Mouse (Mus musculus) myocyte (in vitro differentiated cells): ENCODE measurements around the gene Lpin3. TPM values are rescaled to one million over a fixed set of nuclear protein-coding genes. Genes with fewer than 3 reads are reported as not detected.

Experiments
- H3K27me3 ChIP-seq: one replicate; pipeline ENCODE4 v1.6.1; 2011; ENCODE audit not compliant: control insufficient read depth, insufficient read depth, insufficient read length
- H3K36me3 ChIP-seq: one replicate; pipeline ENCODE4 v1.6.1; 2011; ENCODE audit not compliant: control insufficient read depth, insufficient read depth
- H3K4me2 ChIP-seq: one replicate; pipeline ENCODE4 v1.6.1; 2011; ENCODE audit warnings: low read depth, control low read depth
- H3K4me3 ChIP-seq: one replicate; pipeline ENCODE4 v1.5.1; 2011; ENCODE audit warnings: mild to moderate bottlenecking, control low read depth, moderate library complexity
- H3K79me2 ChIP-seq: one replicate; pipeline ENCODE4 v1.6.1; 2011; ENCODE audit not compliant: control insufficient read depth, insufficient read depth
- H3ac ChIP-seq: one replicate; pipeline ENCODE4 v1.6.1; 2011; ENCODE audit not compliant: control insufficient read depth, insufficient read length
- CEBPB ChIP-seq: IDR thresholded peaks from 2 replicates; pipeline ENCODE4 v1.6.1; 2011; ENCODE audit warnings: mild to moderate bottlenecking, moderate library complexity; ENCODE audit not compliant: poor library complexity, insufficient read depth, severe bottlenecking
- E2F4 ChIP-seq: IDR thresholded peaks from one replicate; pipeline ENCODE4 v1.6.1; 2011; ENCODE audit warnings: mild to moderate bottlenecking, control low read depth, moderate library complexity; ENCODE audit not compliant: insufficient read depth
- MAX ChIP-seq: IDR thresholded peaks from one replicate; pipeline ENCODE4 v1.6.1; 2011; ENCODE audit warnings: low read depth, mild to moderate bottlenecking, control low read depth
- MYOD1 ChIP-seq, 3 experiments: IDR thresholded peaks; one replicate each; pipeline ENCODE4 v1.6.1; 2011; ENCODE audit warnings: control low read depth in 2 of 3, low read depth in 2 of 3, mild to moderate bottlenecking in 2 of 3, moderate library complexity in 1 of 3; ENCODE audit not compliant: insufficient read length in 2 of 3, control insufficient read depth in 1 of 3
- MYOG ChIP-seq, 3 experiments: IDR thresholded peaks; one replicate each; pipeline ENCODE4 v1.6.1; 2011; ENCODE audit warnings: control low read depth in 2 of 3, low read depth in 2 of 3, mild to moderate bottlenecking in 2 of 3; ENCODE audit not compliant: insufficient read length in 2 of 3, control insufficient read depth in 1 of 3, insufficient read depth in 1 of 3
- POLR2A ChIP-seq: IDR thresholded peaks from one replicate; pipeline ENCODE4 v1.6.1; 2011; ENCODE audit warnings: low read depth, mild to moderate bottlenecking, control low read depth, moderate library complexity; ENCODE audit not compliant: insufficient read length
- POLR2AphosphoS2 ChIP-seq: IDR thresholded peaks from one replicate; pipeline ENCODE4 v1.6.1; 2011; ENCODE audit warnings: low read depth, control low read depth; ENCODE audit not compliant: insufficient read length
- REST ChIP-seq: IDR thresholded peaks from one replicate; pipeline ENCODE4 v1.6.1; 2011; ENCODE audit warnings: mild to moderate bottlenecking, control low read depth, moderate library complexity; ENCODE audit not compliant: insufficient read depth, insufficient read length
- SRF ChIP-seq: IDR thresholded peaks from one replicate; pipeline ENCODE4 v1.6.1; 2011; ENCODE audit warnings: low read depth; ENCODE audit not compliant: control insufficient read depth, insufficient read length
- TCF12 ChIP-seq: IDR thresholded peaks from one replicate; pipeline ENCODE4 v1.6.1; 2011; ENCODE audit warnings: mild to moderate bottlenecking, control low read depth; ENCODE audit not compliant: poor library complexity, insufficient read depth, severe bottlenecking
- TCF3 ChIP-seq: IDR thresholded peaks from one replicate; pipeline ENCODE4 v1.6.1; 2011; ENCODE audit warnings: low read depth, control low read depth; ENCODE audit not compliant: insufficient read length
- USF1 ChIP-seq: IDR thresholded peaks from one replicate; pipeline ENCODE4 v1.6.1; 2011; ENCODE audit warnings: low read depth, mild to moderate bottlenecking, control low read depth, moderate library complexity
- polyA plus RNA-seq: library from polyadenylated mRNA; unstranded; fragments of >200 nt; fragmentation: generic; extraction: Trizol; gene quantifications from one replicate; pipeline ENCODE4 v1.2.1, GENCODE M21; 2012; ENCODE audit warnings: missing spikeins

The Lpin3 gene
- polyA plus RNA-seq, 1 experiment, result 10.5 TPM

DNA sequence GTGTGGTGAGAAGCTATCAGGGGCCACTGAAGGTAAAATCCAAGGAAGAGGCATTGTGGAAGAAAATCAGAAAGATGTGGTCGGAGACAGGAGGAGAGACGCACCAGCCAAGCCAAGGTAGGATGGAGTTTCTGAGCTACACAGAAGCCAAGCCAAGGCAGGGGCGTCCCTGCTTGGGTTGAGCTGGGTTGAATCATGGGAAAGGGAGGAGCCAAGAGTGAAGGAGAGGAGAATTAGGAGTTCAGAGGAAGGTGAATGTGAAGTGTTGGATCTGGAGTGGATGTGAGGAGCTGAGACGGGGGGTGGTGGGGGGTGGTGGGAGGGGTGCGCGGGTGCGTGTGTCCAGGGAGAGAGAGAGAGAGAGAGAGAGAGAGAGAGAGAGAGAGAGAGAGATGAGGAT lies 40.8 kb downstream of the Lpin3 start:
- H3K79me2 ChIP-seq, result no peaks in the 10 kb centered on the region
- H3K27me3 ChIP-seq, result no peaks in the 10 kb centered on the region
- TF ChIP-seq TCF3 (no peak), POLR2AphosphoS2 (no peak), TCF12 (no peak), SRF (no peak), POLR2A (no peak), REST (no peak), MYOD1 (IDR thresholded peaks at IDR 0.05; ENCODE audit: control insufficient read depth in 1 of 3, insufficient read length in 2 of 3, low read depth in 2 of 3) (no peak), MYOG (IDR thresholded peaks at IDR 0.05; ENCODE audit: control insufficient read depth in 1 of 3, insufficient read depth in 1 of 3, insufficient read length in 2 of 3, low read depth in 2 of 3) (no peak), MAX (no peak), USF1 (no peak)
- no peak overlapping the region for H3ac ChIP-seq
- H3K4me3 ChIP-seq, result no peak overlapping the region
- no peaks in the 10 kb centered on the region for H3K36me3 ChIP-seq
- H3K4me2 ChIP-seq, result no peak overlapping the region

DNA sequence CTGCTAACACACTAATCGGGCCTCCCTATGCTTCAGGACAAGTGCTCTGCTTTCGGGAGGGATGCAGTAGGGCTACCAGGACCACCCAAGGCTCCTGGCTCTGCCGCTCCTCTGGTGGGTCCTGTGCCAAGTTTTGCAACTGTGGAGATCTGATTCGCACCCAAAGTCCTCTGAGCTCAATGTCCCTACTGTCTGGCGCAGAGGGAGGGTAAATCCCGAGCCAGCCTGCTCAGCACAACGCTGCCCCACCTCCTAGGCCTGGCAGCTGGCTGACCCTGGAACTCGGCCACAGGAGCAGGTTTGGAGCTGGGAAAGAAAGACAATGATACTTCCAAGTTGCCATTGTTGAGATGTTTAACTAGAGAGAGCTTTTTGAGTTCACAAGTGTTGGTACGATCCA lies 44.7 kb downstream of the Lpin3 start:
- Histone ChIP-seq H3K36me3 (no peaks in the 10 kb centered on the region), H3K79me2 (no peaks in the 10 kb centered on the region), H3ac (no peak overlapping the region), H3K27me3 (no peaks in the 10 kb centered on the region), H3K4me2 (no peak overlapping the region), H3K4me3 (no peak overlapping the region)
- TF ChIP-seq MYOG (IDR thresholded peaks at IDR 0.05; ENCODE audit: control insufficient read depth in 1 of 3, insufficient read depth in 1 of 3, insufficient read length in 2 of 3, low read depth in 2 of 3) (peak; percentile 5 to 63 (median 30)), TCF12 (no peak), MYOD1 (IDR thresholded peaks at IDR 0.05; ENCODE audit: control insufficient read depth in 1 of 3, insufficient read length in 2 of 3, low read depth in 2 of 3) (peak in 1 of 3 experiments; percentile 51), E2F4 (no peak)

DNA sequence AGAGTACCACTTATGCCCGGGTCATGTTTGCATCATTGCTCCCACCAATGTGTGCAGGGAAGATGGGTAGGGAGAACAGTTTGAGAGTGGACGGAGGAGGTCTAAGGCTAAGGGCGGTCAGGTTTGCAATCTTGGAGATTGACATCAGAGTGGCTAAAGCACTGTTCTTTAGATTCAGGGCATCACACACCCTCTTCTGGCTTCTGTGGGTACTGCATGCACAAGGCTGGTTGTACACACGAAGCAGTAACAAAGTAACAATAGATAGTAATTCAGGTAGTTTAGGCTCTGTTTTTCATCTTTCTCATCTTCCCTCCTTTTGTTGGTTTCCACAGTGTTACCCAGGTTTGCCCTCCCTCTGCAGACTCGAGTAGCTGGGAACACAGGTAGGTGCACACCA lies 50.9 kb downstream of the Lpin3 start:
- no peak overlapping the region for H3ac ChIP-seq

DNA sequence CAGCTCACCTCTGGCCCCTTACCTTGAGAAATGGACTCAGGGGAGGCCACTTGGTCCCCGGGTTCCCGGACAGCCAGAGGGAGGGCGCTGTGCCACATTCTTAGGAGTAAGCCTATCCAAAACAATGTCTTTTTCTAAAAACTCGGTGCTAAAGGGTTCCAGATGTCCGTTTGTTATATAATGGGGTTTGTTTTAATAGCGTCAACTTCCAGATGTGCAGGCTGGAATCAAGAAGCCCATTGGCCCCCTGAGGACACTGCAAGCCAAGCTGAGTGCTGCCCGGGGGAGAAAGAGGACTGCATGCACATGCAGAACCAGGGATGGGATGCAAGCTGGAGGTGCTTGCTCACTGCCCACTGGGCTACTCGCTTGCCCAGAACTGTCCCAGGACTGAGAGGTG lies 51.9 kb downstream of the Lpin3 start:
- no peaks in the 10 kb centered on the region for H3K79me2 ChIP-seq
- H3ac ChIP-seq, result no peak overlapping the region
- TF ChIP-seq MYOG (IDR thresholded peaks at IDR 0.05; ENCODE audit: control insufficient read depth in 1 of 3, insufficient read depth in 1 of 3, insufficient read length in 2 of 3, low read depth in 2 of 3) (no peak), E2F4 (no peak), REST (no peak), POLR2AphosphoS2 (no peak), MYOD1 (IDR thresholded peaks at IDR 0.05; ENCODE audit: control insufficient read depth in 1 of 3, insufficient read length in 2 of 3, low read depth in 2 of 3) (no peak), USF1 (no peak), MAX (no peak), CEBPB (no peak), POLR2A (no peak), TCF3 (no peak), SRF (no peak), TCF12 (no peak)
- H3K36me3 ChIP-seq, result no peaks in the 10 kb centered on the region
- H3K4me3 ChIP-seq, result no peak overlapping the region
- H3K4me2 ChIP-seq, result no peak overlapping the region
- H3K27me3 ChIP-seq, result no peaks in the 10 kb centered on the region

More for the DNA sequence above, 50.9 kb downstream of the Lpin3 start:
- no peaks in the 10 kb centered on the region for H3K36me3 ChIP-seq
- H3K4me3 ChIP-seq, result no peak overlapping the region
- TF ChIP-seq MYOD1 (IDR thresholded peaks at IDR 0.05; ENCODE audit: control insufficient read depth in 1 of 3, insufficient read length in 2 of 3, low read depth in 2 of 3) (no peak), MYOG (IDR thresholded peaks at IDR 0.05; ENCODE audit: control insufficient read depth in 1 of 3, insufficient read depth in 1 of 3, insufficient read length in 2 of 3, low read depth in 2 of 3) (no peak), POLR2AphosphoS2 (no peak)
- H3K79me2 ChIP-seq, result no peaks in the 10 kb centered on the region
- H3K4me2 ChIP-seq, result no peak overlapping the region
- no peaks in the 10 kb centered on the region for H3K27me3 ChIP-seq

DNA sequence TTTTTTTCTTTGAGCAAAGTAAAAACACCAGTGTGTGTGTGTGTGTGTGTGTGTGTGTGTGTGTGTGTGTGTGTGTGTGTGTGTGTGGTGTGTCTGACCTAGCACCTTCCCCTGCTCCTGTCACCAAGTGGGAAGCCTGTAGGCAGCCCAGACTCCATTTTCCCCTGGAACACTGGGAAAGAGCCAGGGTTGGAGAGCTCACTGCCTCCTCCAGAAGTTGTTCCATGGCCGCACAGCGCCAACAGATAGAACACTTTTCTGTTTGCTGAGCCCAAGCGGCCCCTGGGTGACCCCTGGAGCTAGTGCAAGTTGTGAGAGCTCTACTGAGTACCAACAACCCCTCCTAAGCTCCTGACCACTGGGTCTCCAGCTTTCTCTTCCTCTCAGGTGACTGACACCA lies 52.5 kb downstream of the Lpin3 start:
- Histone ChIP-seq H3K4me3 (no peak overlapping the region), H3K4me2 (no peak overlapping the region), H3ac (no peak overlapping the region), H3K36me3 (no peaks in the 10 kb centered on the region), H3K27me3 (no peaks in the 10 kb centered on the region), H3K79me2 (no peaks in the 10 kb centered on the region)
- TF ChIP-seq USF1 (no peak), MYOG (IDR thresholded peaks at IDR 0.05; ENCODE audit: control insufficient read depth in 1 of 3, insufficient read depth in 1 of 3, insufficient read length in 2 of 3, low read depth in 2 of 3) (no peak), REST (no peak), TCF3 (no peak), E2F4 (no peak), SRF (no peak), TCF12 (no peak), POLR2A (no peak)
